Mouse (Mus musculus): Measurements from ENCODE around the gene Slc38a1. TPM values are rescaled to one million over a fixed set of nuclear protein-coding genes. Genes with fewer than 3 reads are reported as not detected.

The Slc38a1 gene
- polyA plus RNA-seq, 1 experiment = 0.43 TPM

DNA sequence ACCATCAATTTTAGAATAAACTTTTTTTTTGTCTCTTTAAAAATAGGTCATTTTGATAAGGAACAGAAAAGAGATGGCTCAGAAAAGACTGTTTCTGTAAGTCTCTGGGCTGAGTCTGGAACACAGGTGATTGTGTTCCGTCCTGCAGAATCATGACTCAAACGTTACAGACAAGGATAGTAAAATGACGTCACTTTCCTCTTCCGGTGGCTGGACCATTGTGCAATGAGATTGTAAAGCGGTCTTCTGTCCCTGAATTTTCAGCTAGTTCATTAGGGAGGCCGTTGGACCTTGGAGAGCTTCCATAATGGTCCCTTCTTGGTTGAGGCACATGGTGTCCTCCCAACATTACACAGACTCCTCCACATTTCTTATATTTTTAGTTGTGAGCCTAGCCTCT is 27.0 kb upstream of the Slc38a1 start:
- Histone ChIP-seq H3K27me3 (ENCODE audit: control insufficient read depth) (no peaks in the 10 kb centered on the region), H3K4me3 (replicated peaks) (no peak overlapping the region), H3K9me3 (ENCODE audit: control insufficient read depth, low read length) (no peaks in the 10 kb centered on the region), H3K36me3 (ENCODE audit: control insufficient read depth) (no peaks in the 10 kb centered on the region), H3K4me1 (ENCODE audit: control insufficient read depth) (peaks cover 7% of the 10 kb centered on the region)
- TF ChIP-seq GATA1 (IDR thresholded peaks at IDR 0.05; ENCODE audit: low read length) (no peak), TAL1 (IDR thresholded peaks at IDR 0.05; ENCODE audit: low read length) (no peak)

DNA sequence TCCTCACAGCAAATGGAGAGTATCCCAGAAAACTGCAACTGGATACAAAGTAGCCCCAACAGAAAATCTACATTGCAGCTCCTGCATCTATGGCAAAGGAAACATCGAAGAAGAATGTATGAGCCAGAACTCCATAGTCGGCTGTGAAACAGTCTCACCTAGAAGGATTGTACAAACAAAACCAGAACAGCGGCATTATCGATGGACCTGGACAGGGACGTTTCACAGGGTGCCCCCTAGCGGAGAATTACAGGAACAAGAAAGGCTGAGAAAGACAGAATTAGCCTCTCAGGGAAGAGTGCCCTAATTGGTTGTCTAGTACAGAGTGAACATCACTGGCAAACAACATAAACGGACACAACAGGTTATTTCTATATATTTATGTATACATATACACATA is 23.9 kb upstream of the Slc38a1 start:
- TF ChIP-seq GATA1 (IDR thresholded peaks at IDR 0.05; ENCODE audit: low read length) (no peak), TAL1 (IDR thresholded peaks at IDR 0.05; ENCODE audit: low read length) (no peak)
- Histone ChIP-seq H3K27me3 (ENCODE audit: control insufficient read depth) (no peaks in the 10 kb centered on the region), H3K36me3 (ENCODE audit: control insufficient read depth) (no peaks in the 10 kb centered on the region), H3K4me1 (ENCODE audit: control insufficient read depth) (peaks cover 7% of the 10 kb centered on the region), H3K9me3 (ENCODE audit: control insufficient read depth, low read length) (no peaks in the 10 kb centered on the region), H3K4me3 (replicated peaks) (peak overlapping the region; percentile 19)

DNA sequence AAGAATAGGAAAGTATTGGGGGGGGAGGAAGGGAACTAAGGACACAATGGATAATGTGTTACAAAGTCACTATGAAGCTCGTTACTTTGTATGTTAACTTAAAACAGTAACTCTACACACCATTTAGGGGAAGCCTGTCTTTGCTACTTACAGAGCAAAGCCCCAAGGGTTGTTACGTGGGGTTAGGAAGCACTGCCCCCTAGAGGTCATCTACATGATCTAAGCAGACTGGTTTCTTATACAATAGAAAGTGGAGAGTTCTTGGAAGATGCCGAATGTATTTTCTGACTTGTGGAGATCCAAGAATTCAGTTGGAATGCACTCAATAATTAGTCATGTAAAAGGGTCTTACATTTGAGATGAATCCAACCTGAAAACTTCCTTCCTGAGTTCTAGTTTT is 23.2 kb upstream of the Slc38a1 start:
- peaks cover 7% of the 10 kb centered on the region for H3K4me1 ChIP-seq (ENCODE audit: control insufficient read depth)
- no peak overlapping the region for H3K4me3 ChIP-seq (replicated peaks)
- H3K9me3 ChIP-seq (ENCODE audit: control insufficient read depth, low read length) = no peaks in the 10 kb centered on the region
- 0 out of 2 replicates have a peak, but pooled peaks cover under 1% of the 10 kb centered on the region for H3K27me3 ChIP-seq (ENCODE audit: control insufficient read depth)
- H3K36me3 ChIP-seq (ENCODE audit: control insufficient read depth) = no peaks in the 10 kb centered on the region
- no peak for TF ChIP-seq GATA1 (IDR thresholded peaks at IDR 0.05; ENCODE audit: low read length)
- TF ChIP-seq TAL1 (IDR thresholded peaks at IDR 0.05; ENCODE audit: low read length) = no peak

DNA sequence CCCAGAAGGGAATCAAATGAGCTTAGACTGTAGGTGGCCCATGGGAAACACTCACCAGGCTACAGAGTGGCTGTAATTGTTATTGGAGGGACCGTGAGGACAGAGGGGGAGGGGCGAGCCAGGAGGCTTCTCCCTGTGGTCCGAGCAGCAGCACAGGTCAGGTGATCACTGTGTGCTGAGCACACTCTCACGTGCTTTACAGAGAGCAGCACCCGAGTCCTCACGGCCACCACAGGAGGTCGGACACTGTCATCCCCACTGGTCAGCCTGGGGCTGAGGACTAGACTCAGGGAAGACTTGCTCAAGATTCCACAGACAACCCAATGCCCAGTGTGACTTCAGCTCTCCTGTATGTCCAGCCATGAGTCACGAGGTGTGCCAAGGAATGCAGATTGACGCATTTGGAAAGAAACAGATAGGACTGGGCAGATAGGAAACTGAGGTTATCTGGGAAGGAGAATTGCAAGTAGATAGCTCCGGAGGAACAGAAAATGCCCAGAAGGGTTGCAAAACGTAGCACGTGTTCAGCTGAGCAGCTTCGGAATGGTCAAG is 18.0 kb upstream of the Slc38a1 start:
- Histone ChIP-seq H3K36me3 (ENCODE audit: control insufficient read depth) (no peaks in the 10 kb centered on the region), H3K9me3 (ENCODE audit: control insufficient read depth, low read length) (no peaks in the 10 kb centered on the region), H3K4me1 (ENCODE audit: control insufficient read depth) (peaks cover 4% of the 10 kb centered on the region), H3K27me3 (ENCODE audit: control insufficient read depth) (peaks cover 11% of the 10 kb centered on the region), H3K4me3 (replicated peaks) (no peak overlapping the region)
- TF ChIP-seq TAL1 (IDR thresholded peaks at IDR 0.05; ENCODE audit: low read length) (no peak), GATA1 (IDR thresholded peaks at IDR 0.05; ENCODE audit: low read length) (no peak)

DNA sequence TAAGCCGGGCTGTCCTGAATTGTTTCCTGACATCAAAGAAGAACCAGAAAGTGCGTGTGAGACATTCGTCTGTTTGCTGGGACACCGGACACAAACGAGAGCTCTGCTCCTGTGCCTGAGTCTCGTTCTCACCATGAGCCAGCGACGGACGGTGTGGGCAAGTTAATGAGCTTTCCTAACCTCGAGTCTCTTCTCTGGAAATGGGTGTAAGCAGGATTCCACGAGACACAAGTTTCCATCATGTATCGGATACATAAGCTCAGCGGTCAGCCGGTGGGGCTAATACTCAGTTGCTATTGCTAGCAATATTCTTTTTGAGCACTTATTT is 15.5 kb upstream of the Slc38a1 start:
- H3K27me3 ChIP-seq (ENCODE audit: control insufficient read depth) = peaks cover 11% of the 10 kb centered on the region
- H3K4me1 ChIP-seq (ENCODE audit: control insufficient read depth) = peaks cover 13% of the 10 kb centered on the region
- TF ChIP-seq TAL1 (IDR thresholded peaks at IDR 0.05; ENCODE audit: low read length) (no peak), GATA1 (IDR thresholded peaks at IDR 0.05; ENCODE audit: low read length) (no peak)
- H3K9me3 ChIP-seq (ENCODE audit: control insufficient read depth, low read length) = no peaks in the 10 kb centered on the region
- no peak overlapping the region for H3K4me3 ChIP-seq (replicated peaks)
- no peaks in the 10 kb centered on the region for H3K36me3 ChIP-seq (ENCODE audit: control insufficient read depth)

DNA sequence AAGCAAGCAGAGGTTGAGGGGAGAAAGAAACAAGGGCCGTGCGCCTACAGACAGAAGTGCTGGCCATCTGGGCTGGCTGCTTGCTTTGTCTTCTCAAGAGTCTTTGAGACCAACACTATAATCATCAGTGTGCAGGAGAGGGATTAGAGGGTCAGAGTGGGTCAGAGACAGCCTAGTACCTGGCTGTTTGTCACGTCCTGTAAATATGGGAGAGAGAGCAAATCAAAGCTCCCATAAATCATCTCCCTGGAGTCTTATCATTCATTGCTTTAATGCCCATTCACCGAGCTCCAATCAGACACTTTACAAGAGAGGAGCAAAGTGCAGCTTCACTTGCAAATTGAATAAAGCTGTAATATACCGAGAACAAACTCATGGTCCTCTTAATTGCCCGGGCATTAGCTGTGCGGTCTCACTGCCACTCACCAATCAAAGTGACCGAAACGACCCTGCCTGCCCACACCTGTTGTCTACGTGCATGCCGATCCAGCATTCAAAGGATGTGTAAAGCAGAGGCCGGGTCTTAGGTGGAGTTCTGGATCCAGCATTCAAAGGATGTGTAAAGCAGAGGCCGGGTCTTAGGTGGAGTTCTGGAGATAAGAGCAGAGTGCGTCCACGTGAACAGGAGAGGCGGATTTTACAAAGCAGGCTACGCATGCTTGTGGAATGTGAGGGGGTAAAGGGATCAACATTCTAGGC is 15.0 kb upstream of the Slc38a1 start:
- H3K4me3 ChIP-seq (replicated peaks) = no peak overlapping the region
- peaks cover 13% of the 10 kb centered on the region for H3K4me1 ChIP-seq (ENCODE audit: control insufficient read depth)
- TF ChIP-seq GATA1 (IDR thresholded peaks at IDR 0.05; ENCODE audit: low read length) = no peak
- no peak for TF ChIP-seq TAL1 (IDR thresholded peaks at IDR 0.05; ENCODE audit: low read length)
- H3K9me3 ChIP-seq (ENCODE audit: control insufficient read depth, low read length) = no peaks in the 10 kb centered on the region
- peaks cover 11% of the 10 kb centered on the region for H3K27me3 ChIP-seq (ENCODE audit: control insufficient read depth)
- no peaks in the 10 kb centered on the region for H3K36me3 ChIP-seq (ENCODE audit: control insufficient read depth)

DNA sequence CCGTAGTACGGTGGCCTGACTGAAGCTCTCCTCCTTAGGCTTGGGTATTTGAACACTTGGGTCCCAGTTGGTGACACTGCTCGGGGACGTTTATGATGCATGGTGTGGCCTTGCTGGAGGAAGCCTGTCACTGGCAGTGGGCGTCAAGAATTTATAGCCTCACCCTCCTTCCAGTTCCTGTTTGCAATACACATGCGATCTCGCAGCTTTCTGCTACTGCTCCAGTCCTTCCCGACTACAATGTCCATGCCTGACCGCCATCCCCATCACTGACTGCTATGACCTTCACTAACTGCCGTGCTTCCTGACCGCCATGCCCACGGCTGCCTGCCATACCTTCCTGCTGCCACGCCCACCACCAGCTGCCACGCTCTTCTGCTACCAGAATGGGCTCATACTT is 12.8 kb upstream of the Slc38a1 start:
- no peak for TF ChIP-seq GATA1 (IDR thresholded peaks at IDR 0.05; ENCODE audit: low read length)
- no peak for TF ChIP-seq TAL1 (IDR thresholded peaks at IDR 0.05; ENCODE audit: low read length)
- Histone ChIP-seq H3K4me3 (replicated peaks) (no peak overlapping the region), H3K9me3 (ENCODE audit: control insufficient read depth, low read length) (no peaks in the 10 kb centered on the region), H3K36me3 (ENCODE audit: control insufficient read depth) (no peaks in the 10 kb centered on the region), H3K27me3 (ENCODE audit: control insufficient read depth) (peaks cover 7% of the 10 kb centered on the region), H3K4me1 (ENCODE audit: control insufficient read depth) (peaks cover 11% of the 10 kb centered on the region)

DNA sequence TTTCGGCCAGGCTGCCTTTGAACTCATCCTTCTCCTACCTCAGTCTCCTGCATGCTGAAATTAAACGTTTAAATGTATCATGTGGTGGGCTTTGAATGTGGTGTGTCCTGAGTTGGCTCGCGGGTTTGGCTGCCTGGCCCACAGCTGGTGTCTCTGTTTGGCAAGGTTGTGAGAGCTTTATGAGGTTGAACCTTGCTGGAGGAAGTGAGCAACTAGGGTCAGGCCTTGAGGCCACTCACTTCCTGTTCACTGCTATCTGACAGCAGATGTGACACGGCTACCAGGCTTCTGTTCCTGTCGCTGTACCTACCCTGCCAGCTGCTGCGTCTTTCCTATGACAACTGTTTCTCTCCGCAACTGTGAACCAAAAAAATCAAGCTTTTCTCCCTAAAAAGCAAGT is 12.0 kb upstream of the Slc38a1 start:
- H3K27me3 ChIP-seq (ENCODE audit: control insufficient read depth) = peaks cover 5% of the 10 kb centered on the region
- H3K9me3 ChIP-seq (ENCODE audit: control insufficient read depth, low read length) = no peaks in the 10 kb centered on the region
- peaks cover 11% of the 10 kb centered on the region for H3K4me1 ChIP-seq (ENCODE audit: control insufficient read depth)
- H3K4me3 ChIP-seq (replicated peaks) = no peak overlapping the region
- H3K36me3 ChIP-seq (ENCODE audit: control insufficient read depth) = no peaks in the 10 kb centered on the region
- TF ChIP-seq GATA1 (IDR thresholded peaks at IDR 0.05; ENCODE audit: low read length) (no peak), TAL1 (IDR thresholded peaks at IDR 0.05; ENCODE audit: low read length) (no peak)

DNA sequence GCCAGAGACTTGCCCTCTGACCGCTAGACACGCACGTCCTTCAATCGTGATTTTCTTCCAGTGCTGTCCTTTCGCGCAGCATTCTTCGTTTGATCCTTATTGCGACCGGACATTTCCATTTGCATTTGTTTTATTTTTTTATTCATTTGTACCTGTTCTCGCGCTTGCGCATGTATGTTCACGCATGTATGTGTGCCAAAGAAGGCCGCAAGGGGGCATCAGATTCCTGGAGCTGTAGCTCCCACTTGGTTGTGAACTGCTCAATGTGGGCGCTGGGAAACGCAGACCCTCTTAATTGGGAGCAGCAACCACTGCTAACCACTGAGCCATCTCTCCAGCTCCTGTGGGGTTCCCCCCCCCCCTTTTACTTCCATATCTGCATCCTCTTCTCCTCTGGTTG is 10.3 kb upstream of the Slc38a1 start:
- TF ChIP-seq GATA1 (IDR thresholded peaks at IDR 0.05; ENCODE audit: low read length) (no peak), TAL1 (IDR thresholded peaks at IDR 0.05; ENCODE audit: low read length) (no peak)
- peaks cover 11% of the 10 kb centered on the region for H3K4me1 ChIP-seq (ENCODE audit: control insufficient read depth)
- no peaks in the 10 kb centered on the region for H3K9me3 ChIP-seq (ENCODE audit: control insufficient read depth, low read length)
- H3K4me3 ChIP-seq (replicated peaks) = no peak overlapping the region
- no peaks in the 10 kb centered on the region for H3K36me3 ChIP-seq (ENCODE audit: control insufficient read depth)
- peaks cover 2% of the 10 kb centered on the region; the same call in 1 of the 2 replicates for H3K27me3 ChIP-seq (ENCODE audit: control insufficient read depth)
